Mouse (Mus musculus) lung, adult 2 months (tissue): Measurements from ENCODE around the gene Exoc2. TPM values are rescaled to one million over a fixed set of nuclear protein-coding genes. Genes with fewer than 3 reads are reported as not detected.

Experiments used
- DNase-seq: peaks from one replicate; pipeline ENCODE4 v3.0.0; 2022
- H3K4me1 ChIP-seq: fragments of 200-500 bp; 2 replicates; pipeline ENCODE4 v1.6.1; 2011; ENCODE audit warnings: low read length; ENCODE audit not compliant: control insufficient read depth, insufficient read depth
- H3K4me3 ChIP-seq: fragments of 200-500 bp; replicated peaks from 2 replicates; pipeline ENCODE3; 2011; ENCODE audit warnings: low read depth, mild to moderate bottlenecking, control low read depth, low read length; ENCODE audit errors: extremely low read depth
- CTCF ChIP-seq: fragments of 200-500 bp; IDR thresholded peaks from 2 replicates; pipeline ENCODE4 v1.5.1; 2011; ENCODE audit warnings: mild to moderate bottlenecking, low read length, control low read depth; ENCODE audit not compliant: insufficient read depth
- POLR2A ChIP-seq: fragments of 200-500 bp; IDR thresholded peaks from 2 replicates; pipeline ENCODE4 v1.6.1; 2011; ENCODE audit warnings: low read depth, mild to moderate bottlenecking, control low read depth, low read length, borderline replicate concordance; ENCODE audit errors: extremely low read depth
- WGBS: fragments of 180-500 bp; shearing (Covaris S2); methylation state at CpG from one replicate; pipeline ENCODE4 v1.1.7; 2018; 5-methylcytosine and 5-hydroxymethylcytosine counted together
- polyA plus RNA-seq: library from polyadenylated mRNA; depleted of rRNA; stranded (reverse); fragments of >200 nt; gene quantifications from 2 replicates; pipeline ENCODE4 v1.2.3, GENCODE M21; 2012

Exoc2 gene
- polyA plus RNA-seq, 1 experiment = 12.4 TPM

- no peak overlapping the region for H3K4me3 ChIP-seq
- 34% methylated on average over 4 of the region's 4 CpGs for WGBS
- no peak for DNase-seq
- no peaks in the 10 kb centered on the region; the same call in 1 of the 2 replicates for H3K4me1 ChIP-seq
- no peak for TF ChIP-seq POLR2A
These were observed 60.9 kb downstream of the Exoc2 start for GRCm38 (mm10) chr13:30913028-30913427.

DNA sequence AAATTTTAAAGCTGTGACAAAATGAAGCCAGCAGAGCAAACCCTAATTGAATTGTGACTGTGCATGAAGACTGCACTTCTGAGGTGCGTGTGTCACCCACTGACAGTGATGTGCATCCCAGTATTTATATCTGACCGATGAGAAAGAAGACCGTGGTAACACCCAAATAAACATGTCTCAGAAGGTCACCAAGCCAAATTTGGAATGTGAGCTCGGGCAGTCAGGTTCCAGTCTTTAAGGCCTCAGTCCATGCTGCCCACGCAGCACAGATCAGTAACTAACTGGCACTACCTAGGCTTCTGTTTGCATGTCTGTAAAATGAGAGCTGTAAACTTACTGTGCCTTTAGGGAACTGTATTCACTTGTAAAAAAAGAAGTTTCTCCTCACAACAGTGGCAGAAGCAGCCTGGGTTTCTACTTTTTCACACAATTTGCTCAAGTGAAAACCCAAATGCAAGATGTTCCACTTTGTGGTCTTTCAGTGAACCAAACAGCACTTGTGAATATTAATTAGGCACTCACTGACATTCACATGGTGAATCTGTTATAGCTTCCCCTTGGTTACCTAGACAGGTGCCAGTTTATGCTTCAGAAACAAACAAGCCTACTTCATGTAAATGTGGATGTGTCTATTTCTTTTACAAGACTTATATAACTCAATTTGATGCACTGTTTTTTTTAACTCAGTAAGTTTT, 61.8 kb downstream of the Exoc2 start:
- H3K4me3 ChIP-seq = no peak overlapping the region
- WGBS = 48% methylated on average over 5 of the region's 5 CpGs
- TF ChIP-seq POLR2A (no peak), CTCF (no peak)
- no peaks in the 10 kb centered on the region; the same call in 1 of the 2 replicates for H3K4me1 ChIP-seq
- no peak for DNase-seq

- DNase-seq = no peak
- Histone ChIP-seq H3K4me3 (no peak overlapping the region), H3K4me1 (no peaks in the 10 kb centered on the region; the same call in 1 of the 2 replicates)
- WGBS = 64% methylated on average over 5 of the region's 5 CpGs
- TF ChIP-seq POLR2A (no peak), CTCF (no peak)
These were observed 63.0 kb downstream of the Exoc2 start for GRCm38 (mm10) chr13:30910889-30911288.

- DNase-seq = no peak
- TF ChIP-seq CTCF = no peak
- no peak for TF ChIP-seq POLR2A
- no peak overlapping the region for H3K4me3 ChIP-seq
- 79% methylated on average over 2 of the region's 2 CpGs for WGBS
- no peaks in the 10 kb centered on the region for H3K4me1 ChIP-seq
These were observed 71.6 kb downstream of the Exoc2 start for GRCm38 (mm10) chr13:30902286-30902685.

GRCm38 (mm10) chr13:30901387-30902041, 72.4 kb downstream of the Exoc2 start:
- 86% methylated on average over 7 of the region's 7 CpGs for WGBS

DNA sequence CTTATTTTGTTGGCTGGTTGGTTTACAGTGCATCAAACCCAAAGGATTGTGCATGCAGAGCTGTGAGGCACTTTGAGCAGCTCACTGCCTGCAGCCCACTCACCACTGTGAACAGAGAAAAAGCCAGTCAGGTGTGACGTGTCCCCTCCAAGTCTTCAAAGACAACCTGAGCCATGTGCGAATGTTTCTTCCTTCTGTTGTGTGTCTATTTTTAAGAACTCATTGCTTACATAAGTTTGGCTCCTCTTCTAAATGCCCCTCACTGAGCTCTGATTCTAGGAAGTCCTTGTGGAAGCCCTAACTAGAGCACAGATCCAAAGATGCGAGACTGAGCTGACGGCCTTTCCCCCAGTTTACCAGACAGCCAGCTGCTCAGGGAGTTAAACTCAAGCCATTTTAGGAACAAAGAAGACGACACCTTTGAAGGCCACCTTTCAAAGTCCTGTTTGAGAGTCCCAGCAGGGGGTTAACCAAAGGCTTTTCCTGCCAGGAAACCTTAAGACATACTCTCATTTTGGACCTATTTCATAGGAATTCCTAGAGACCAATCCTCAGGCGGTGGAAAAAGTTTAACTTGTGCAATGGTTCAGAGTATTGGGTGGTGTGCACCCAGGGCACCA, 79.8 kb downstream of the Exoc2 start:
- H3K4me3 ChIP-seq = no peak overlapping the region
- 63% methylated on average over 6 of the region's 6 CpGs for WGBS
- H3K4me1 ChIP-seq = no peaks in the 10 kb centered on the region
- no peak for DNase-seq
- TF ChIP-seq POLR2A (no peak), CTCF (no peak)

More at GRCm38 (mm10) chr13:30901387-30902041, 72.4 kb downstream of the Exoc2 start:
- TF ChIP-seq POLR2A (no peak), CTCF (no peak)
- no peaks in the 10 kb centered on the region for H3K4me1 ChIP-seq
- DNase-seq = no peak
- no peak overlapping the region for H3K4me3 ChIP-seq

- no peak overlapping the region for H3K4me3 ChIP-seq
- 76% methylated on average over 4 of the region's 4 CpGs for WGBS
- no peaks in the 10 kb centered on the region for H3K4me1 ChIP-seq
- TF ChIP-seq CTCF = no peak
- DNase-seq = no peak
These were observed 81.6 kb downstream of the Exoc2 start for GRCm38 (mm10) chr13:30892315-30892714.

- WGBS = 68% methylated on average over 5 of the region's 5 CpGs
- DNase-seq = no peak
- no peaks in the 10 kb centered on the region for H3K4me1 ChIP-seq
- no peak overlapping the region for H3K4me3 ChIP-seq
- TF ChIP-seq CTCF = no peak
- no peak for TF ChIP-seq POLR2A
These were observed 82.7 kb downstream of the Exoc2 start for GRCm38 (mm10) chr13:30891223-30891622.

DNA sequence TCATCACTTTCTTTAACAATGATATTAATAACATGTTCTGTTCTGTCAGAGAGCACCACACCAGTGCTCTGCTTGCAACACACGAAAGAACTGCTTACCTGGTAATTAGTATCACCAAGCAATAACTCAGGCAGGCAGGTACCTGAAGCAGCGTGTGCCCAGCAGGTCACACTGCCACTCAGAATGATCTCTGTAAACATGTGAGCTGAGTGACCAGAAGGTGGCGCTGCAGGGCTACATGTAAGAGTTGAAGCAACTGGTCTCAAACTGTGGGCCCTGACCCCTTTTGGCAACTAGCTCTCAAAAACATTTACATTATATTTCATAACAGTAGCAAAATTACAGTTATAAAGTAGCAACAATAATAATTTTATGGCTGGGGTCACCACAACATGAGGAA, 85.4 kb downstream of the Exoc2 start:
- Histone ChIP-seq H3K4me3 (no peak overlapping the region), H3K4me1 (no peaks in the 10 kb centered on the region)
- 17% methylated on average over 3 of the region's 3 CpGs for WGBS
- TF ChIP-seq POLR2A (no peak), CTCF (peak; percentile 92)
- DNase-seq = peak; percentile 71

- no peak for TF ChIP-seq POLR2A
- Histone ChIP-seq H3K4me3 (no peak overlapping the region), H3K4me1 (no peaks in the 10 kb centered on the region)
- WGBS = 93% methylated on average over 5 of the region's 5 CpGs
- no peak for DNase-seq
These were observed 93.6 kb downstream of the Exoc2 start for GRCm38 (mm10) chr13:30880310-30880709.
